Mouse (Mus musculus) layer of hippocampus, postnatal 25 days (tissue): ENCODE results near the gene Dmd. TPM values are rescaled to one million over a fixed set of nuclear protein-coding genes. Genes with fewer than 3 reads are reported as not detected.
"Not testable (repeated sequence)": the region's sequence is repeated elsewhere in the genome, so short reads cannot be mapped to it uniquely, and the experiment has no call there.

ENCODE experiments used
- DNase-seq, 2 experiments: peaks; one replicate each; pipeline ENCODE4 v3.0.0; 2022; ENCODE audit warnings: mixed read lengths in 2 of 2, low spot score in 1 of 2; ENCODE audit errors: extremely low spot score in 1 of 2
- total RNA-seq, 2 experiments: library from RNA; stranded (reverse); gene quantifications; 2 replicates each; pipeline ENCODE4 v1.2.3; 2021

Gene Dmd
- 10 to 100 TPM; 60.1 to 77.4 TPM for total RNA-seq

DNA sequence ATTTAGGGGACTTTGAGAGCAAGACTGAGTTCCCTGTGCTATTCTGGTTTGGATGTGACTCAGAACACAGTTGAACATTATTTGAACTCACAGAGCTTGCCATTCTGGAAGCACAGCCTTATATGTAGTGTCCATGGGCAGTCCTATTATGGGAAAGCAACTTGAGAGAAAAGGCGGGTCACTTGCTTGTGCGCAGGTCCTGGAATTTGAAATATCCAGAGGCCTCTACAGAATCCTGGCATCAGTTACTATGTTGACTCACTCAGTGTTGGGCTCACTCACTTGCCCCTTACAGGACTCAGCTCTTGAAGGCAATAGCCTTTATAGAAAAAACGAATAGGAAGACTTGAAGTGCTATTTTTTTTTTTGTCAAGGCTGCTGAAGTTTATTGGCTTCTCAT, at the start of gene Dmd:
Gene Dmd (plus strand): TSS at position 241 of the 400 bp plus-strand sequence.
- no peak for DNase-seq

- DNase-seq, result no peak
Measured at GRCm38 (mm10) chrX:82901515-82901914, 47.2 kb upstream of the Dmd start.

DNA sequence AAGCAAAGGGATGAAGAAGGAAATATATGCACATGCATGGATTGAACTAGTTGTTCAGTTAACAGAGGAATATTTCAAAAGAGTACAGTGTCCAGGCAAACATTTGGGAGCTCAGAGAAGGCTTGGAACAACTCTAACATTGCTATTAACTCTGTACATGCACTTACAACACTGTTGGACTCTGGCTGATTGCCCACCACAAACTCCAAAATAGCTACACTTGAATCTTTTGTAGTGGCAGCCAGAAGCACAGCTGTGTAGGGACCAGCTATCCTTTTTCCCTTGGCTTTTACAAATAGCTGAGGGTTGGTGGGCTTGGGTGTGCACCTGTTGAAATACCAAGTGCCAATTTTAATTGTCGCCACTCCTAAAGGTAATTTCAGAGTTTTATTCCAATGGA, 39.0 kb downstream of the Dmd start:
- DNase-seq, result no peak

DNA sequence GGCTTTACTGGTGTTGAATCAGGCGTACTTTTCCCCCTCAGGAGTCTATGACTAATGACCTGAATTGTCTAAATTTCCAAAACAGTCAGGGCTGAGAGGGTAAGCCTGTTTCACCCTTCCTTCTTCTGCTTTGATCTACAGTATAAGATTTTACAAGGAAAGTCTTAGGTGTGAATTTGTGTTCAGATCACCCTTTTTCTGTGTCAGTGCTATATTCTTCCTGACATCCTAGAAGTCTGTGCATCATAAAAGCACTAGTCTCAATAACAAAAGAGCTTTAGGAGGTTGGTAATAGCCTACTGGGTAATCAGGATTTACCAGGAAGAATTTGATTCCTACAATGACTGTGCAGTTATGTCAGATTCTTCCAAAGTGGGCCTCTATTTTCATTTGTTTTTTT, 101.5 kb downstream of the Dmd start:
- DNase-seq, result no peak

DNA sequence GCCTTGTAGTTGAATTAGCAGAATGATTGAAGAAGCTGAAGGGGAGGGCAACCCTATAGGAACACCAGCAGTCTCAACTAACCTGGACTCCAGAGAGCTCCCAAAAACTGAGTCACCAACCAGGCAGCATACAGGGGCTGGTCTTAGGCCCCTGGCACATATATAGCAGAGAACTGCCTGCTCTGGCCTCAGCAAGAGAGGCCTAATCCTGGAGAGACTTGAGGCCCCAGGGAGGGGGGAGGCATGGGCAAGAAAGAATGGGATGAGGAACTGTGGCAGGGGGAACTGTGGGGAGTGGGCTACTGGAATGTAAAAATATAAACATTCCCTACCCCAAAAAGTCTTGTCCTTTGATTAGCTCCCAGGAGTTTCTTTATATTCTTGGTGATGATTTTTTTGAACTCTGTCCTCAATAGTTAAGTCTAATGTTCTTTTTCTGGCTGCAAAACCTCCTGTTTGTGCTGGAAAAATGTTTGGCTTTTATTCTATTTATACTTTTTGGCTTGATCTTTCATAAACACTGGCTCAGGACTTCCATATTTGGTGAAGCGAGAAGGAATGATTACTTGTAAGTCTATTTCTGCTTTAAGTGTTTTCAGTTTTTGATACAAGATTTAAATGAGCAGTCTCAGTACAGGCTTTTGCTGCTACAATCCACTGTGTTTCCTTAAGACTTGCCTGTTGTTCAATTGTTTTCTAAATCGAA, 167.7 kb downstream of the Dmd start:
- no peak for DNase-seq

GRCm38 (mm10) chrX:83117198-83117597, 168.5 kb downstream of the Dmd start:
- DNase-seq, result no peak

DNA sequence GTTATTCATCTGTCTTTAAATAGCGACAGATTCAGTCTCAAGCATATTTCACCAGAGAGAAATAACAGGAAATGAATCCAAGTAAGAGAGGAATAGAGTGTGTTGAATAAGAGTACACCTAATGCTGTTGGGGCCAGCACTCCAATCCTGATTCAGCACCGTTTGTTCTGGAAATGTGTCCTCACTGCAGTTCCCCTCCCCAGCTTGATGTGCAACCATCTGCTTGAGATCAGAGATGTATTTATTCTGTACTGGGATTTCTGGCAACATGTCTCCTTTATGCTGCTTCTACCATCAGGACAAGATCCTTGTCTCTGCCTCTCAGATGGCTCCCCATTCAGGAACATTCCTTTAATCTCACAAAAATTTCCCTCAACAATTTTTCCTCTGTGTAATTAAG, 271.9 kb downstream of the Dmd start:
- no peak for DNase-seq

- no peak for DNase-seq
Measured at GRCm38 (mm10) chrX:83221050-83221449, 272.4 kb downstream of the Dmd start.

DNA sequence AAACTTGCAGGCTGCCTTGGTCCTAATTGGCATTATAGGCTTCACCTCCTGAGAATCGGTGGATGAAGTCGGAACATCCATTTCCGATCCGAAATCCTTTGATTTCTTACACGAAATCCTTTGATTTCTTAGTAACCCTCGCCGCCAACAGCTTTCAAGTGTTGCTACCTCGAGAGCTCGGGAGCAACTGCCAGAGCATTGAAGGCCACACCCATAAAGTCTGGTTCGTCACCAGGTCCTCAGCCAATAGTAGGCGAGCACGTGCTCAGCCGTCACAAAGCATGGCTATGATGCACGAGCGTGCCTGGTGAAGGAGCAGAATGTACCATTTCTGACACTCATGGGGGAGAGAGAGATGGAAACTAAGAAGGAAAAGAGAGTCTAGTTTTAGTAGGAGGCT, 538.9 kb downstream of the Dmd start, which contains the start of gene Tsga8:
Gene Tsga8 (minus strand): TSS at position 327 of the 400 bp plus-strand sequence.
- DNase-seq, result no peak

DNA sequence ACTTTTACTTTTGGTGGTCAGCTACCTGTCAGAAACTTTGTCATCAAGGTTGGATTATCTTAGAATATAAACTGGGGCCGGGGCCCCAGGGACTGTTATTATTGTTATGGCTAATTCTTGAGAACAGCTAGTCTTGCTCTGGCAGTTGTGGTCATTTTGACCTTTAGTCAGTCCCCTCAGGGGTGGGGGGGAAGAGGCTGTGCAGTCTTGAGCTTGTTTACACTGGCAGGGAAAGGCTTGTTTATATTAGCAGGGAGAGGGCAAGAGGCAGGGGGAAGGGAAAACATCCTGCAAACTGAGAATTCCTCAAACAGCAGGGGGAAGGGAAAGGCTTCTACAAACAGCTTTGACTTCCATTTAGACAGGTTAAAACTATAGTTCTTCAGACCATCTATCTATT, 726.3 kb downstream of the Dmd start:
- no peak for DNase-seq

- no peak for DNase-seq
Measured at GRCm38 (mm10) chrX:83686547-83686946, 737.9 kb downstream of the Dmd start.

DNA sequence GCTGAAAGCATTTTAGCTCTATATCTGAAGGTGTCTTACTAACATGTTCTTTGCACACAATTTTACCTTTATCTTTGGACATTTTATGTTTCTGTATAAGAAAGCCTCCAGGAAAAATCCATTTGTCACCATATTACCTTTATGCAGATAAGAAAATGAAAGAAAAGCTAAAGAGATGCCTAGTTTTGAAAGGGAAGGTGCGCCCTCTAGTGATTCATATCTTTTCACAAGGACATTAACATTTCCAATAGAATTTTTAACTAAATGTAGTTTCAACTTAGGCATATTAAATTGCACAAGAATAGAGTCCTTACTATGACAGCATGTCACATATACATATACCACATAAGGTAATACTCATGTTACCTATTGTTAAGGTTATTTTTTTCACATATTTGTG, 791.9 kb downstream of the Dmd start:
- DNase-seq, result no peak

DNA sequence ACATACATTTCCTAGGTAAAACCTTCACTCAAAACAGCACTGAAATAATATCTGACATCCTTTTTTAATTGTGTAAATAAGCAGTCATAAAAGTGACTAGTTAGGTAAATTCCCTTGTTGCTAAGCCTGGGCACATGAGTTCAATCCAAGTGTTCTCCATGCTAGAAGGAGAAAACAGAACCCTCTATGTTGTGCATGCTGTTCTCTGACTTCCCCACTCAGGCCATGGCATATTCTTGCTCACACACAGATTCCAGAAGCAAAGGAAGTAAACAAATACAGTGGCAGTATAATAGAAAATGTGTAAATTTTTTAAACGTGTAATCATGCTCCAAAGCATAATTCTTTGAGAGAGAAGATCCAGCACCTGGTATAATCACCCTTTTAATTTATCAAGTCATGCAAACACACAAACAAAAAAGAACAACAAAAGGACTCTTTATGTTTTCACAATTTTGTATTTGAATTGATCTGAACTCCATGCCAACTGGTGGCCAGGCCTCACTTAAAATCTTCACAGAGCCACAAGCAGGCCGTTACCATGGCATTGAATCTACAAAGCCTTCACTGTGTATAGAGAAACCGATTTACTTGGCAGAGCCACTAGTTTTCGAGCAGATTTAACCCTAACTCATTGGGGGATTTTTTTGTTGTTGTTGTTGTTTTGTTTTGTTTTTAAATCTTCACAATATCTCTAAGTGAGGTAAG, 797.8 kb downstream of the Dmd start:
- DNase-seq, result no peak

DNA sequence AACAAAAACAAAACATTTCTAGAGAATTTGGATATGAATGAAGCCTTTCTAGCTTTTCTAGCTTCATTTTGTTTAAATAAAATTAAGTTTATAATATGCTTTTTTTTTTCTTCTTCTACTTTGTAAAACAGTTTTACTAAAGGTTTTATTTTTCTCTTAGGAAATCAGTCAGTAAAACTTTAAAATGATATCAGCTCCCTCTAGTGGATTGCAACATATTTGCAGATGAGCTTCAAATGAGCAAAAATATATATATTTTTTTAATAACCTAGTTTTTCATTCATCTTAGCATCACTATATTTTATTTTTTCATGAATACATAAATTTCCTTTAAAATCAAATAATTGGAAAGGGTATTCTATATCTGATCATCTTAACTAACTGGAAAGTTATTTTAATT, 838.7 kb downstream of the Dmd start:
- DNase-seq, result no peak

- peak in 1 of 2 experiments; percentile 27 for DNase-seq
Measured at GRCm38 (mm10) chrX:83867469-83867868, 918.8 kb downstream of the Dmd start.

- peak in 1 of 2 experiments; percentile 42 for DNase-seq
Measured at GRCm38 (mm10) chrX:83875389-83875788, 926.7 kb downstream of the Dmd start.

GRCm38 (mm10) chrX:83975895-83976294, 1027.2 kb downstream of the Dmd start:
- no peak for DNase-seq

DNA sequence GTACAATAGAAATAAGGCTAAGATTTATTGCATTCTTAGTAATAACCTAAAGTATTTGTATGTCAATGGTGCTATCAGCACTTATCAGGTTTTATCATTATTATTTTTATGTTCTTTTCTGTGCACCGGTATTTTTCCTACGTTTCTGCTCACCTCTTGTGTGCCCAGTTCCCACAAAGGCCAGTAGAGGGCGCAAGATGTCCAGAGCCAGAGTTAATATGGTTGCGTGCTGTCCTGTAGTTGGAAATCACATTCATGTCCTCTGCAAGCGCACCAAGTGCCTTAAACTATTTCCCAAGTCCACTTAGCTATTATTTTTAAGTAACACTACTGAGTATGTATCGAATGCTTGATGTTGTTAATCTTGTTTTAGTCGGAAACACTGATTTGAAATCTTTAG, 1052.6 kb downstream of the Dmd start:
- DNase-seq, result peak in 1 of 2 experiments; percentile 49

DNA sequence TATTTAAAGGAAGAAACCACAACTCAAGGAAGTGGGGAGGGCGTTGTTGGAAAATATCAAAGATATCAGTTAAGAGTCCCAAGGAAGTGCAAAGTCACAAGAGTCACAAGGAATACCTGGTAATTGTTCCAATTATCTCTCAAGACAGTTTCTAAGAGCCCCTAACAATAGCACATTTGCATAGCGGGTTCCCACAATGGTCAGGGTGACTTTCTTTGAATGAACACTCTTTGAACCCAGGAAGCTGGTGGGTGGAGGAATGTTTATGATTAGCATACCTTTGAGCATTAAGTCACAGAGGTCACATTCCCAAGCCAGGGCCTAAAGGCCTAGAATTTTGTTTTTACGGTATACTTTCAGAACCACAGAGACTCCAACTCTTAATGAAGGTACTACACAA, 1113.8 kb downstream of the Dmd start:
- not testable (repeated sequence) for DNase-seq

DNA sequence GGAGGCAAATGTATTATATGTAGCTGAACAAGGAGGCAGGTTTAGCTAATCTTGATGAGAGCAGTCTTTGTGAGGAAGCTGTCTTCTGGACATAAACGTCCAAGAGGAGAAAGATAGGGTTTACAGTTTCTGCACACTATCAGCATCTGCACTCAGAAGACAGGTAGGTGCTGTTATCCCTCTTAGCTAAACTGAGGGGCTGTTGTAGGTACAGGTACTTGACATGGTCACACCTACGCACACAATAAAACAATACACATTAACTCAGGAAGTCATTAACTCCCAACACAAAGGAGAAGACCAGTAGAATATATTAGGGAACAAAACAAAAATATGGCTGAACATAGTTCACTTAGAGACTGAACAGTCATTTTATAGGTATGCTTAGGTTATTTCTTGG, 1217.2 kb downstream of the Dmd start:
- no peak for DNase-seq

DNA sequence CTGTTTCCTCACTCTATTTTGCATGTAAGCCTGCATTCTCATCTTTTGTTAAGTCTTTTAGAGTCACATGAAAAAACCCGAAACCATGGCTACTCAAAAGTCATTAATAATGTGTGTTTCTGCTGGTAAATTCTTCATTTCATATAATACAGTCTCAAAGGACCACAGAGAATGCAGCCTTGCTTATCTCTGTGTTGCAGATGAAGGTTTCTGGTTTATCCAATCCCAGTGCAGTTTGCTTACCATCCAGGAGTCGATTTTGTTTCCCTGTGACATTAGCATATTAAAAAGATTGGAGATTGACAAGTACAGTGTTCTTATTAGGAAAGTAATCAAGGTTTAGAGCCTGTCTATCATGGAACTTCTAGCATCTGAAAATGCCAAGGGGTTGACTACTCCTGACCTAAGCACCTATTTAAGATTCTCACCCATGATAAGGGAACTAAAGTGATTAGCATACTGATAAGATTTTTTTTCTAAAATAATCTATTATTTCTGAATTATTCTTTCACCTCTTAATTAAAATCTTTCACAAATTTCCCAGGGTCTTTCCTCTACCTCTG, 1292.7 kb downstream of the Dmd start:
- DNase-seq, result no peak

DNA sequence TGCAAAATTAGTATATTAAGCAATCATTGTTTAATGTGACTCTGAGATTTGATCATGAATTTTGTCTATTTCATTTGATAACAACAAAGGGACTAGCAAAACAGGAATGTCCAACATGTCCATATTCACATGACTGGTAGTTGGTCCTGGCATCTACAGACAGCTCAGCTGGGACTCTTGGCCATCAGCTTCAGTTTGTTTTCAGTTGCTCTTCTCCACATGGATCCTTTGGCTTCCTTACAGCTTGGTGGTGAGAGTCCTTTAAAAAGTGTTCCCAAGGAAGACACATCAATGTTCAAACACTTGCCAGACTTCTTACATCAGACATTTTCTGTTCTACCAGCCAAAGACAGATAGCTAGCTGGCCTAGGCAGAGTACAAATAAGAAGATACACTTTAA, 1381.9 kb downstream of the Dmd start:
- no peak for DNase-seq
